Mouse (Mus musculus) small intestine, adult 2 months (tissue): Measurements from ENCODE around the gene Gm20388.

Experiments used
- CTCF ChIP-seq: fragments of 200-500 bp; IDR thresholded peaks from 2 replicates; pipeline ENCODE4 v1.5.1; 2012; ENCODE audit warnings: low read depth, mild to moderate bottlenecking, control low read depth, inconsistent platforms, low read length, moderate library complexity, mixed read lengths; ENCODE audit not compliant: insufficient replicate concordance, insufficient read length; ENCODE audit errors: extremely low read depth
- POLR2A ChIP-seq: fragments of 200-500 bp; IDR thresholded peaks from 2 replicates; pipeline ENCODE4 v1.6.1; 2012; ENCODE audit warnings: low read depth, mild to moderate bottlenecking, control low read depth, inconsistent platforms, low read length, moderate library complexity

- TF ChIP-seq CTCF (no peak), POLR2A (no peak)
These were observed 511.0 kb downstream of the Gm20388 start for GRCm38 (mm10) chr8:120421638-120422037.
